Mouse (Mus musculus): ENCODE measurements around the gene Pfkm.

Gene Pfkm

GRCm38 (mm10) chr15:98142515-98142914 is 50.1 kb downstream of the Pfkm start:
- no peak for DNase-seq

DNA sequence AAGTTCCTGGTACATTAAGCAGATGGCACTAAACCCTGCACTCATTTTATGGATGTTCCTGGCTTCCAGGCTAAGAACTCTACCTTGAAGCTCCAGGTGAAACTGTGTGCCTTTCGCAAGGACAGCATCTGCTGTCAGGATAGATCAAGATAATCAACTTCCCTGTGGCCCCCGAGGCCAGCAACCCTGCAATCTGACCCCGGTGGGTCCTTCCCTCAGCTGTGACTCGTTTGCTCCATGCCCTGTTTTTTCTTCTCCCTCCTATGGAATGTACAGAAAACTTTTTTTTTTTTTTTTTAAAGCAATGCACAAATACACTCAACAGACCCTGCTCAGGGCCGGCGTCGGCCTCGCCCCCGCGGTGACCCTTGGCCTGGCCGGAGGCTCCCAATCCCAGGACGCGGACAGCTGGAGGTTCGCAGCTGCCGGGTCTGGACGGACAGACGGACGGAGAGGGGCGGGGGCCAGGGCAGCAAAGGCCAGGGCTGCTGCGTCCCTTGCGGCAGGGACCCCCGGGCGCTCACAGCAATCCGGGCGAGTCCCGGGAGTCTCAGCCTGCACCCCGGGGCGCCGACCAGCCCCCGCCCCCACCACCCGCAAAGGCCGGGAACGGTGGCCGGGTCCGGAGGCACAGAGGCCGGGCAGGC is 52.6 kb downstream of the Pfkm start:
- no peak for DNase-seq

DNA sequence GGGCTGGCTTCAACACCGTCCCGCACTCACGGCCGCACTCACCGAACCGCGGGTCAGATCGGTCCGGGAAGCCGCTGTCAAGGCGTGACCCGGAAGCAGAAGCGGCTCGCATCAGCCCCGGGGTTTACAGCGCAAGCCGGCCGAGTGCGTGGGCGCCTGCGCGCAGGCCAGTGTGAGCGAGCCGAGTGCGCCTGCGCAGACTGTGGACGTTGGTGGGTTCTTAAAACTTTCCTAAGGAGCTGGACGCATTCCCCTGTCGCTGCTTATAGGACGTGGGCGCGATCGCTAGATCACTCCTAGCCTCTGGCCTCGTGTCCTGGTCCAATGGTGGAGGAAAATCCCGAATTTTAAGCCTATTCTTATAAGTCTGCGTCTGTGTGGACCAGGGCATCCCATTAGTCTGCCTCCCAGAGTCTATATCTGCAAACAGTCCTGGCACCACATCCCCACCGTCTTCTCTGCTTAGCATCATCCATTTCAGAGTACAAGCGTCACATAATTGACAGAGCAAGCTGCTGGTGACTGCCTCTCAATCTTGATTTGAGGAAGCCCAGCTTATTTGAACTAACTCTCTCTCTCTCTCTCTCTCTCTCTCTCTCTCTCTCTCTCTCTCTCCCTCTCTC is 53.3 kb downstream of the Pfkm start:
- peak; percentile 91 to 95 for DNase-seq

GRCm38 (mm10) chr15:98148356-98148755 is 56.0 kb downstream of the Pfkm start:
- DNase-seq: peak; percentile 62 to 73

- no peak for DNase-seq
Observed at GRCm38 (mm10) chr15:98149166-98149602, 56.8 kb downstream of the Pfkm start.

DNA sequence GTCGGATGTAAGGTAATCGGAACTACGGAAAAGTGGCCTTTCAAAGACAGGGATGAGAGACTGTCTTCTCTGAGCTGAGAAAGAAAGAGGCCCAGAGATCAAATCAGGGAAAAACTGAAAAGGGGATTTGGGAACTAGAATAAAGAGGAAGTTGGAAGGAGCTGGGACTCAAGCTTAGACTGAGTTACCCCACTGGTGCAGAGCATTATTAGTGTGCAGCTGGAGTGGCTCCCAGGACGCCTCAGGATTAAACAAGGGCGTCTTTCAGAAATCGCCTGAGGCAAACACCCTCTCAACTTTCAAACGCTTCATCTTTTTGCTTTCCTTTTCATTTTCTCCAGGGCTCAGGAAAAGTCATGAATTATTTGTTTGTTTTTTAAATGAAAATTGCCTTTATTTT is 60.5 kb downstream of the Pfkm start:
- no peak for DNase-seq

DNA sequence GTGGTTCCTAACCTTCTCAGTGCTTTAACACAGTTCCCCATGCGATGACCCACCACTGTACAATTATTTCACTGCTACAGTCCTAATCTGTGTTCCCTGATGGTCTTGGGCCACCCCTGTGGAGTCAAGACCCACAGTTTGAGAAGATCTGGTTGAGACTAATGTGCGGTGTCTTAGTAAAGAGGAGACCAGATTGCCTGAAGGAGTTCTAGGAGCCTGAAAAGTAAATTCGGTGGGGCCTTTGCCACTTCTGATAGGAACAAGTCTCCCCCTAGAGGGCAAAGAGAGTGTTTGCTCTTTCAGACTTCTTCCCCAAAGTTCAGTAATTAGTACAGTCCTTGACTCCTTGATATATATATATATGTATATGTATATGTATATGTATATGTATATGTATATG is 61.2 kb downstream of the Pfkm start:
- DNase-seq: peak; percentile 37 to 41

GRCm38 (mm10) chr15:98154146-98154545 is 61.8 kb downstream of the Pfkm start:
- no peak for DNase-seq

DNA sequence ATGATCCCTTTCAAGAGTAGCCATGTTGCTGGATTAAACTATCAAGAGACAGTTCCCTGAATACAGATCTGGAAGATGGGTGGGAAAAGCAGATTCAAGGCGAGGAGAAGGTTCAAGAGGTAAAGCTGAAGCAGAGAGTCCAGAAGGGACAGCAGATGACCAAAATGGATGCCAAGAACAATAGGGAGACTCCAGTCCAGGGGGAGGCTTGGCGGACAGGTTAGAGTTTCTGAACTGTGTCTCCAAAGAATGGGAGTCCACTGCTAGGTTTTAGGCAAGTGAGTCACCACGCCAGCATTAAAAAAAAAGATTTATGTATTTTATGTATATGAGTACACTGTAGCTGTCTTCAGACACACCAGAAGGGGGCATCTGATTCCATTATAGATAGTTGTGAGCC is 62.2 kb downstream of the Pfkm start:
- no peak for DNase-seq

GRCm38 (mm10) chr15:98155272-98155671 is 62.9 kb downstream of the Pfkm start:
- DNase-seq: no peak

DNA sequence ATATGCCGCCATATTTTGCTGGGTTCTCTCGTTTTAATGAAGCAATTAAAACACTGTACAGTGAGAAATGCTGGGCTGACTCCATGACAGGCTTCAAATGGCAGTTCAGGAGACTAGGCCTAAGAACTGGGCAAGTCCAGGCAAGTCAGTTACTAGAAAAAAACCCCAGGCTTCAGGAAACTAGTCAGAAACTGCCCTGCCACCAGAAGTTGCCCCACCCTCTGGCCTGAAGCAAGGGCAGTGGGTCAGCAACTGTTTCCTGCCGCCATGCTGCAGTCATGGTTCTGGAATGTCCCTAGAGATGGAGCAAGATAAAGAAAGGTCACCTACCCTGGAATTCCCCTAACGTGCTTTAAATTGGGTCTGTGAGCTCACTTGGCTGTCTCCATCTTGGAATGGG is 63.6 kb downstream of the Pfkm start:
- no peak for DNase-seq

- DNase-seq: no peak
Observed at GRCm38 (mm10) chr15:98157253-98157652, 64.9 kb downstream of the Pfkm start.

- DNase-seq: no peak
Observed at GRCm38 (mm10) chr15:98161026-98161805, 68.8 kb downstream of the Pfkm start.

DNA sequence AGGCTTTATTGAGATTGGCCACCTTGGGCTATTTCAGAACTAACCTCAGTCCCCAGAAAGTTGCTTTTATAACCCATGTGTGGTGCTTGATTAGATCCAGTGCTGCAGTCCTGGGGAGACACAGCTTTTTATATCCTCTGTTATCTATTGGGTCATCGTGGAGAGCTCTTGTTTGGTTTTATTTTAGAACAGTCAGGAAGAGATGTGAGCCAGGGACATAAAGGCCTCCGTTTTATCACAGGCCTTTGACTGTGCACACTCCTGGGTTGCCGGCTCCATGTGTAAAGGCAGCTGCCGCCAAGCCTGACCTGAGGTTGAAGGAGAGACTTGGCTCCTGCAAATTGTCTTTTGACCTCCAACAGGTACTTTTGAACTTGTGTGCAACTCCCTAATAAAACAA is 70.2 kb downstream of the Pfkm start:
- no peak for DNase-seq

DNA sequence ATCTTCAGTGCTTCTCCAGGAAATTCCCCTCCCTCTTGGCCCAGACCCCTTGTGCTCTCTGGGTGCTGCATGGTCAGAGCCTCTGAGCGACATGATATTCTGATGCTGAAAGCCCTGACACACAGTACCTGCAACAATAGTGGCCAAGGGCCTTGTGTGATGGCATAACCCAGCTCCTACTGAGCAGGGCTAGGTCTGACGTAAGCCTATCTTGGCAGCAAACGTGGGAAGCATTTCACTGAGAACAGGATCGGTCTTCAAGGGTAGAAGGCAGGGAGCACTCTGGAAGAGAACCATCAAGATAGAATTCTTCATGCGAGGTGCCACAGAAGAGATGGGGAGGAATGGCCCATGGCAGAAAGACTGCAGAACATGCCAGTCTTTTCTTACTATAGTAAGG is 73.1 kb downstream of the Pfkm start, which contains the start of gene Asb8:
Asb8 (minus strand) TSS at position 101 of the 400 bp plus-strand sequence.
- no peak for DNase-seq

DNA sequence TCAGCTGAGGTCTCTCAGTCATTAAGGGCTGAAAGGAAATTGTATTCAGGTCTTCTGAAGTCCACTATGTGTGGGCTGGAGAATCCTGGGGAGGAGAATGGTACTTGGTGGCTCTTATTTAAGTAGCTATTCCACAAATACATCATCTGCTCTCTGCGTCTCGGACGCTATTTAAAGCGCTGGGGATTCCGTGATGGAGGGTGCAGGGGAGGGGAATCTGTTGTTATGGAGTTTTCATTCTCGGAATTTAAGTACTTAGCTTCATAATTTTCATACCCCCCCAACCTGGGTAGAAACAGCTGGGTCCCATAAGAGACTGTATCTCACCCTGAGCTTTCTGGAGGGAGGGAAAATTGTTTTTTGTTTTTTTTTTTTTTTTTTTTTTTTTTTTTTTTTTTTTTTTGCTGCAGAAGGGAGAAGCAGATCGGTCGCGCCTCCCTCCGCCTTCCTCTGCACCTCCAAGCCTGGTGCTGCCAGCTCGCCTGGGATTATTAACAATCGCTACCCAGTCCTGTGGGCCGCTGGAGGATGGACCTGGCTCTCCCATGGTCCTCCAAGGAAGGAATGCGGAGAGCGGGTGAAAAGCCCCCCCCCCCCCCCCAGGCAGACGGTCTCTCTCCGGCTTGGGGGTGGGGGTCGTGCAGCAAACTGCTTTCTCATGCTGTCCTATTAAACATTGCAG is 74.7 kb downstream of the Pfkm start, which contains the start of gene Ccdc184:
Ccdc184 (plus strand) TSS at position 196 of the 682 bp plus-strand sequence.
- DNase-seq: peak in 1 of 2 experiments; percentile 36

GRCm38 (mm10) chr15:98167645-98168621 is 75.5 kb downstream of the Pfkm start:
- DNase-seq: peak; percentile 90 to 96

DNA sequence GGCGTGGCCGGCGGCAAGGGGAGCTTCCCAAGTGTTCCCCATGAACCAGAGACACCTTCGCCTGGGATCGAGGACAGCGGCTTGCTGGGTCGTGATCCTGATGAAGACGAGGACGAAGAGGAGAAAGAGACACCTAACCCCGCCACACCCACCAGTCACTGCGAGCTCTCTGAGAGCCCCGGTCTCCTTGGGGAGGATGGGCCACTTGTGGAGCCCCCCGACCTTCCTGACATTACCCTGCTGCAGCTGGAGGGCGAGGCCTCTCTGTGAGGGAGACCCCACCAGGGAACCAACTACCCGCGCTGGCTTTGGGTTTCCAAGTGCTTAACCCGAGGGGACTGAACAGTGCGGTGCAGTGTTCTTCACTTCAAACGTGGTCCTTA is 76.2 kb downstream of the Pfkm start:
- DNase-seq: no peak

DNA sequence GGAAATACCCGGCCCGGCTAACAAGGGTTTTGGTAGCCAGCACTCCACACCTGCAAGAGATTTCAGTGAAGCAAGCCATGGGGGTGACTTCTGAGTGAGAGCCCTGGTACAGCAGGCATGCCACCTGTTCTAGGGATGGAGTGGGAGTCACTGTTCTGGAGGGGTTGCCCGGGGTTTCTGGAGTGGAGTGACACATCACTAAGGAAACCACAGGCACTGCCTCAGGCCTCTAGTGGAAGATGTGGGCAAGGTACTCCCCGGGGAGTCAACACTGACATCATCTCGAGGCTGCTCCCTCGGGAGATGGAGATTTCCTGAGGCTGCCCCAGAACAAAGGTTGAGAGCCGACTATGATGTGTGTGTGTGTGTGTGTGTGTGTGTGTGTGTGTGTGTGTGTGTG is 78.0 kb downstream of the Pfkm start:
- no peak for DNase-seq

DNA sequence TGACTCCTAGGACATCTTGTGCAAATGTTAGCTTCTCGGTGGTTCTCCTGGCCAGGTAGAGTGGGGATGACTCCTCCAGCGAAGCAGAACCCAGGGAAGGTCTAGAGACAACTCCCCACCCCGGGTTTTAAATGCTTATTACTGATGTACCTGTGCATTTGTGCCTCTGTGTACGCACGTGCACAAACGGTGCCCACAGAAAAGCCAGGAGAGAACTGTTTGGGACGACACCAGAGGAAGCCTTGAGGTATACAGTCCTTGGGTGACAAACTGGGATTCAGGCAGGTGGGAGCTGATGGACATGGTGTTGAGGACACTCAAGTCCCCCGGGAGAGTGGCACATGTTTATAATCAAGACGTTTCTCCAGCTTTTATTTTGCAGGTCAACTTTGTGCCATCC is 78.5 kb downstream of the Pfkm start:
- DNase-seq: no peak

DNA sequence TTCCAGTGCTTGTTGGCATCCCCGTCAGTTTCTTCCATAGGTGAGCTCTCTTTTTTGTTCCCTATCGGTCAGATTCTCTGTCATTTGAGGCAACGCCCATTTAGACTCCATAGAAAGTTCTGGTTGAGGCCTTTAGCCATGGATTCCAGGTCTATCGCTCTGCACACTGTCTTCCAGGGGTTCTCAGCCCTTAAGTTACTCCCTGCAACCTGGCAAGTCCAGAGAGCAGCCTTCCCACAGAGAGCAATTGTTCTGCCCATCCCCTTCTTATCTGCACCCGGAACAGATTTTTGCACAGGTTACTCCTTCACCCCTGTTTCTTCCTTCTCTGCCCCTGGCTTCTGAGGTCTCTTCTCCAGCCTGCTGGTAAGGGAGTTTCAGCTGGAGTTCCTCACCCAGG is 79.7 kb downstream of the Pfkm start:
- DNase-seq: no peak

GRCm38 (mm10) chr15:98173821-98174220 is 81.4 kb downstream of the Pfkm start:
- peak; percentile 55 for DNase-seq
